Mouse (Mus musculus) cerebellum, adult 18-20 months (tissue): ENCODE measurements around the gene Olfr1290.

Source experiments
- DNase-seq, 2 experiments: peaks; one replicate each; pipeline ENCODE4 v3.0.0; 2021

Gene Olfr1290

GRCm38 (mm10) chr2:111493729-111494128 is at the start of gene Olfr1290:
Gene Olfr1290, minus strand, starts transcription at chr2:111493829.
- no peak for DNase-seq

- DNase-seq, result no peak
Observed at GRCm38 (mm10) chr2:111540191-111540590, 46.6 kb upstream of the Olfr1290 start, which contains the start of gene Olfr1294. Gene Olfr1294, minus strand, starts transcription at chr2:111540291.

GRCm38 (mm10) chr2:111524903-111525302 is 31.3 kb upstream of the Olfr1290 start, which contains the start of gene Olfr1293-ps:
Gene Olfr1293-ps, plus strand, starts transcription at chr2:111525203.
- no peak for DNase-seq

DNA sequence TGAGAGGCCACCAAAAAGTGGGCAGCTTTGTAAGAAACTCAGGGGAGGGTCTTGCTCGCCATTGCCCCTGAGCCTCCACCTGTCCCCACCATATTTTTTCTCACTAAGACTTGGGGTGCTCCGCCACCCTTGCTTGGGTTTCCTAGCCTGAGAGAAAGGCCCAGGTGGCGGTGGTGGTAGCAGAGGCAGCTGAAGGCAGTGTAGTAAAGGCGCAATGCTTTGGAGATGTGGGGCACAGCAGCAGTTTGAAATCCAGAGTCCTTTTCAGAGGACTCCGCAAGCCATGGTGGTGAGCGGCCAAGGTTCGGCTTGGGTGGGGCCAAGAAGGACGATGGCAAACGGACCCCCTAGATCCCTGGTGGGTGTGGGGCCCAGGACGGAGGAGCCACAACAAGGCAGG is 23.8 kb upstream of the Olfr1290 start:
- no peak for DNase-seq

GRCm38 (mm10) chr2:111496880-111497279 is 3.3 kb upstream of the Olfr1290 start, which contains the start of gene Olfr1291-ps1:
Gene Olfr1291-ps1, plus strand, starts transcription at chr2:111497180.
- no peak for DNase-seq

- DNase-seq, result no peak
Observed at GRCm38 (mm10) chr2:111480519-111480918, 13.1 kb downstream of the Olfr1290 start, which contains the start of gene Olfr1289. Gene Olfr1289, plus strand, starts transcription at chr2:111480819.

DNA sequence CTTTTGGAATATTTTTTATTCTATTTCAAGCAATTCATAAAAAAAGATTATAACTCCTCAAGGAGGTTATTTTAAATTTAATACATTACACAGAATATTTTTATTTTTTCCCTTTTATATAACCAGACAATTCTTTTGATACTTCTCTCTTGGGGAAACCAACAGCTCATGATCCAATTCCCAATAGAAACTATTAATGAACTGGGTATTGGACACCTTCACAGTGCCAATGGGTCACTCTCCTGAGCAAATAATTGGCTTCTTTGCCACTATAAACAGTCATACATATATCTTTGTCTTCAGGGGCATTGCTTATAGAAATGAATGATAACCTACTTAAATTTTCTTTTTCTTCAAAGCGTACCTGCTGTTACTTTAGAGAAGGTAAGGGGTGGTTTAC is 19.8 kb downstream of the Olfr1290 start, which contains the start of gene Olfr1288:
Gene Olfr1288 (plus strand): TSS at position 301 of the 400 bp plus-strand sequence.
- DNase-seq, result no peak

DNA sequence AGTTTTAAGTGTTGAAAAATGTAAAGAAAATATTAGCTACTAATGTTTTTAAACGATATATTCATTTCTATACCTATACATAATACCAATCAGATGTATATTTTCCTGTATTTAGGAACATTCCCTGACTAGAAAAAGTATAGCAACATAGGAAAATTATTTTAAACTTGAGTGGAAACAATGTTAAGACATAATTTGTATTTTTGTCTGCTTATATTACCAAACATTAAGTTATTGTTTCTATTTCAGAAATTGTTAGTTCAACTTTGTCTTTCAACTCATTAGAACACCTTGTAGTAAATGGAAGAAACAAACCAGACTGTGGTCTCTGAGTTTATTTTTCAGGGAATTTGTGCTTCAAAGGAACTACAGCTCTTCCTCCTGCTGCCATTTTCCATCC is 44.8 kb downstream of the Olfr1290 start, which contains the start of gene Olfr1287:
Gene Olfr1287 (plus strand): TSS at position 301 of the 400 bp plus-strand sequence.
- no peak for DNase-seq
